Mouse (Mus musculus): Measurements from ENCODE around the gene Plekhg5.

DNA sequence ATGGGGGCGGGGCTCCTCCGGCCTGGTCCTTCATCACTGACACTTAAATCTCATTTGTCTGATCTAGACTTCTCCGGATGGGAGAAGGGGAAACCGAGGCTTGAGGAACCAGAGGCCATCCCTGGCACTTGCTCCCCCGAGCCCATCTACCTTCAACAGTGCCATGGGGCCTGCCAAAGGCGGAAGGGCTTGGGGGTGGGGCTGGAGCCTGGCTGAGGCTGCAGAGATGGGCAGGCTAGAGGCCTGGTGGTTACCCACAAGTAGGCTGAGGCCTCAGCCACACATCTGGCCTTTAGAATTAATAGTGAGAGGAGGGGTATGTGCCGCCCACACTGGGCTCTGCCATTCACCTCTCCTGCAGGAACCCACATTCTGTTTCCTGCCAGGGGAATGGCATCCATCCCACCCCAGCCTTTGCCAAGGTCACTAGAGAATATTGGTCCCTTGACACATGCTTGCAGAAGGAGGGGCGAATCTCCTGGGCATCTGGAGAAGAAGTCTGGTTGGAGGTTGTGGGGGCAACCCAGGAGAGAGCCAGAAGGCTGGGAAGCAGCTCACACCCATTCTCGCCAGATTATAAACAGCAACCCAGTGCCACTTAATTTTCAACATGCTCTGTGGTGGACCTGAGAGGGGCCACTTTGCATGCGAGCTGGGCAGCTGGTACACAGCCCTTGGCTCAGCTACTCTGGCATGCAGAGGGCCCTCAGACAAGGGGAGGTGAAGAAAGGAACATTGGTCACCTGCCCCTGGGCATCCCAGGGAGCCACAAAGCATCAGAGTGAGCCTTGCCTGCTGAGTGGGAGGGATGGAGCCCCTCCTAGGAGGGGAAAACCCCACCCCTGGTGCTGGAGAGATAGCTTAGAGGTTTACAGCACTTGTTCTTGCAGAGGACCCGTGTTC is 1.6 kb upstream of the Plekhg5 start:
- no peak for TF ChIP-seq CTCF (IDR thresholded peaks at IDR 0.05)
- no peak for TF ChIP-seq EP300 (IDR thresholded peaks at IDR 0.05)
